Mouse (Mus musculus): ENCODE data around the gene B3gntl1. TPM values are rescaled to one million over a fixed set of nuclear protein-coding genes. Genes with fewer than 3 reads are reported as not detected.
"Not testable (repeated sequence)": the region's sequence is repeated elsewhere in the genome, so short reads cannot be mapped to it uniquely, and the experiment has no call there.

The B3gntl1 gene
- total RNA-seq, 2 experiments from 2014 or later = 6.5 to 7.6 TPM

DNA sequence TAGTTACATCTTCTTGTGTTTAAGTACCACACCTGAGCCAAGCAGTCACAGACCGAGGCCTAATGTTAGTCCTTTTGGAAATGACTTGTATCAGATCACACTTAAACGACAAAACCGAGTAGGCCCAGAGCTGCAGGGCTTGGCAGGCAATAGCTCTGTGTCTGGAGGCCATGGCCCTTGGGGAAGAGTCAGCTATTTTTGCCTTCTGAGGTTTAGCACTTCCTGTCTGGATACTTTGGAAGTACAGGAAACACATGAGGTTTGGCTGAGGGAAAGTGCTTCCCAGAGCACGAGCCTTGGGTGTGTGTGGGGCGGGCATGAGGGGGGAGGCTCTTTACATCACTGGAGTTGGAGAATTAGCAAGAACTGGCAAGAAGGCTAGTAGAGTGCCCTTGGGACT is 13.7 kb upstream of the B3gntl1 start:
- DNase-seq (ENCODE audit: low spot score in 2 of 2) = no peak
- intact Hi-C loops (cut with DNase I) = no loop called here

DNA sequence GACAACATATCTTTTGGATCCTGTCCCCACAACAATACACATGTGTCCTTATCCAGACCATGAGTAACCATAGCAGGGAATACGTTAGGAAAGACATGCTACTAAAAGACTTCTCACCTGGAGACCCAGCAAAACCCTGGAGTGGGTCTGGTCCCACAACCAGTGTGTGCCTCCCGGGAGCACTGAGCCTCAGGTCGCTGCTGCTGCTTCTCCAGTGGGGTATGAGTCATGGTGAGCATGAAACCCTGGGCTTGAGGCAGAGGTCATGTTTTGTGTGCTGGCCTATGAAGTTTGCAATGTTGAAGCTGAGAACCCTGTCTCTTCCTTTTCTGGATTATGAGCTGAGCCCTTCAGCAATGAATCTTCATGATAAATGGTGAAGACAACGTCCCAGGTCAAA is 13.1 kb upstream of the B3gntl1 start:
- intact Hi-C loops (cut with DNase I) = no loop called here
- DNase-seq (ENCODE audit: low spot score in 2 of 2) = no peak

DNA sequence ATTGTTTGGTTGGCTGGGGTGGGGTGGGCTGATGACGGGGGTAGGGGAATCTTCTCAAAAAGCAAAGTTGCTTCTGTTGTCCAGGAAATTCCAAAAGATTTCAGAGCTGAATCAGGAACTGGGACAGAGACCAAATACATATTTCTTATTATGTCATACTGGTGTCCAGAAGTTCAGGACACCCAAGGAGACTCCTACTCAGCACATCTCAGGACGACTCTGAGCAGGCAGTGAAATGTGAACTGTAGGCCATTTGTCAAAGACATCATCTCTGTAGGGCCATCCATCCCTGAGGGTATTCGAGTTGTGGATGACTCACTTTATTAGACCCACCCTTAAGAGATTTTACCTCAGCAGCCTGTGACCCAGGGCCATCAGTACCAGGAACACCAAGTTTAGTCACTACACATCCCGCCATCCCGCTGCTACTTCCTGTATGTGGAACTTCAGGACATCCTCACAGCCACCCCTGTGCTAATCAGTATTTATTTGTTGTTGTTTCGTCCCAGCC is 12.6 kb upstream of the B3gntl1 start:
- intact Hi-C loops (cut with DNase I) = no loop called here
- DNase-seq (ENCODE audit: low spot score in 2 of 2) = no peak

DNA sequence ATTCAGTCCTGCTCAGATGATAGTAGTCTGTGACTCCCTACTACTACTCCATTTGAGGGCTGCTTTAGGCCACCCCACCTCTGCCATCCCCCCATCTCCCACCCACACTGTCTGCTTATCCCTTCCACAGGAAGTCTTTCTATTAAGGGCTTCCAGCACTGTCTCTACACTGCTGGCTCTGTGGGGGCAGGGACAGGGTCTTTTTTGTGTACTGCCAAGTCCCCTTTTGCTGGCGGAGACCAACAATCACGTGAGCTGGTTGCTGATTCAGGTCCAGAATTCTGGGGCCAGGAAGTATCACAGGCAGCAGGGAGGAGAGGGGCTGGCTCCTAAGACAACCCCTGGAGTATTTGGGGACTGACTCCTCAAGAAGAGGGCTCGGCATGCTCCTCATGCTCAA is 10.3 kb upstream of the B3gntl1 start:
- no peak for DNase-seq (ENCODE audit: low spot score in 2 of 2)
- intact Hi-C loops (cut with DNase I) = no loop called here

DNA sequence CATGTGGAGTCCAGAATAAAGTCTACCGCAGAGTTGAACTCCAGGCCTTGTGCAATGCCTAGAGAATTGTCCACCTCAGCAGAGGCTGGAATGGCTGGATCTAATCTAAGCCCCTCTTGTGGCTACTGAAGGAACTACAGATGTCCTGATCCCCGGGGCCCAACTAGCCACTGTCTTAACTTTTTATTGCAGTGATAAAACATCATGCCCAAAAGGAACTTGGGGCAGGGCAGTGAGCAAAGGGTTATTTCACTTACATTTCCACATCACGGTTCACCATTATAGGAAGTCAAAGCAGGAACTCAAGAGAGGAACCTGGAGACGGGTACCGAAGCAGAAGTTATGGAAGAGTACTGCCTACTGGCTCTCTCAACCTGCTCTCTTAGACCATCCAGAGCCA is 7.8 kb upstream of the B3gntl1 start:
- intact Hi-C loops (cut with DNase I) = no loop called here
- no peak for DNase-seq (ENCODE audit: low spot score in 2 of 2)

DNA sequence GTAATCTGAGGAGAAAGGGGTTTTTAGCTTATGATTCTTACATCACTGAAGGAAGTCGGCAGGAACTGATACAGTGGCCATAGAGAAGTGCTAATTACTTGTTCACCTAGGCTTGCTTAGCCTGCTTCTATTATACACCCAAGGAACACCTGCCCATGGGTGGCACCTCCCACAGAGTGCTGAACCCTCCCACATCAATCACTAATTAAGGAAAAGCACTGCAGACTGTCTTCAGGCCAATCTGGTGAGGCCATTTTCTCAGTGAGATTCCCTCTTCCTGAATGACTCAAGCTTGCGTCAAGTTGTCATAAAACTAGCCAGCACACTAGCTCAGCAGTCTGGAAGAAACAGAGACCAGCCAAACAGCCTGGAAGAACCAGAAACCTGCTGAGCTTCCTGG is 6.6 kb upstream of the B3gntl1 start:
- peak; percentile 16 to 23 for DNase-seq (ENCODE audit: low spot score in 2 of 2)
- intact Hi-C loops (cut with DNase I) = no loop called here

DNA sequence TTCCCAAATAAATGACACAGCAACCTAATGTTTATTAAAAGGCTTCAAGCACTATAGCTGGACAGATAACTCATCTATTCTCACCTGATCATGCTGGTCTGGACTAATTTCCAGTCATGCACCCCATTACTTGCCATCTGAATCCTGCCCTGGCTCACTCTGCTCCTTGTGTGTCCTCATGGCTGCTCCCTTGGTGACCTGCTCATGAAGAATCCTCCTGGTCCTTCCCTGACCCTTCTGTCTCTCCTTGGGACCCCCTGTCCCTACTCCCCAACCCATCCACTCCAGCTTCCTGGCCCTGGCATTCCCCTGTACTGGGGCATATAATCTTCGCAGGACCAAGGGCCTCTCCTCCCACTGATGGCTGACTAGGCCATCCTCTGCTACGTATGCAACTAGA is 3.9 kb upstream of the B3gntl1 start:
- intact Hi-C loops (cut with DNase I) = no loop called here

DNA sequence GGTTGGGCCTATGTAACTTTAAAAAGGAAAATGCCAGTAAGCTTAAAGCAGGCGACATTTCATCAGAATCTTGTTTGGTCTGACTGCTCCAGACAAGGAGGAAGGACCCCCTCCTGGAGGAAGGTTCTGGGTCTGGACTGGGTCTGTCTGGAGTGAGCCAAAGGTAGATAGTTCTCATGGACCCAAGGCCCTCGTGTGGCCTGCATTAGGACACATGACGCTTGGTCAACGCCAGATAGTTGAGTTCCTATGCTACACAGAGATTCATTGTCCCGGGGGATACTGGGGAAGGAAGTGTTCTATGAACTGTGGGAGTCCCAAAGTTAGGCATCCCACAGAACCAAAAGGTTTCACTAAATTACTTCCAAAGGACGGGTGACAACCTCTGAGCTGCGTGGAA is 676 bp upstream of the B3gntl1 start:
- intact Hi-C loops (cut with DNase I) = loop anchor here (1.0 kb wide), 1 partner anchor 29 kb away; no protein-coding TSS in a partner anchor
- DNase-seq (ENCODE audit: low spot score in 2 of 2) = no peak

More for the DNA sequence above, 3.9 kb upstream of the B3gntl1 start:
- no peak for DNase-seq (ENCODE audit: low spot score in 2 of 2)

DNA sequence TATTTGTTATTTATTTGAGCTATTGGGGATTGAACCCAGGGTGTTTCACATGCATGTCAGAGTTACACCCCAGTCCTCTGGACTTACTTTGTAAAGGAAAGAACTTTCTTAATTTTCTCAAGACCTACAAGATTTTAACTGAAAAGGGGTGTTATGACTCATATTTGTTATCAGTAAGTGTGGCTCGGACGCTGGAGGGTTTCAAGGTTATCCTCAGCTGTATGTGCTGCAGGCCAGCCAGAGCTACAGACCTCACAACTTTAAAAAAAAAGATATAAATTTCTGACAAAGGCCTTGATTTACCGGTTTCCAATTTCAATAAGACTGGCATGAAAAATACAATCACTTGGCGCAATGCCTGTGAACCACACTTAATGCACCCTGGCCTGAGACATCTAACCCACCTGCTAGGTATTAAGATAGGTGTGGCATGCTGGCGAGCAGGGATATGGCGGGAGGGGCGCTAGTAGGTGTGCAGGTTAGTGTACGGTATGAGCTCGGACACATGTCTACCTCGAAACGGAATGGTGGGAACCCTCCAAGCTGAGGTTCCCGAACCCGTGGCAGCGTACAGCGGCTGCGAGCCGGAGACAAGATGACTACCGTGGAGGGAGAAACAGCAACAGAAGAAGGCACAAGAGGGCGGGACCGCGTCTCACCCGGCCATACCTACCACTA is 502 bp downstream of the B3gntl1 start:
- intact Hi-C loops (cut with DNase I) = no loop called here
- DNase-seq (ENCODE audit: low spot score in 2 of 2) = no peak

DNA sequence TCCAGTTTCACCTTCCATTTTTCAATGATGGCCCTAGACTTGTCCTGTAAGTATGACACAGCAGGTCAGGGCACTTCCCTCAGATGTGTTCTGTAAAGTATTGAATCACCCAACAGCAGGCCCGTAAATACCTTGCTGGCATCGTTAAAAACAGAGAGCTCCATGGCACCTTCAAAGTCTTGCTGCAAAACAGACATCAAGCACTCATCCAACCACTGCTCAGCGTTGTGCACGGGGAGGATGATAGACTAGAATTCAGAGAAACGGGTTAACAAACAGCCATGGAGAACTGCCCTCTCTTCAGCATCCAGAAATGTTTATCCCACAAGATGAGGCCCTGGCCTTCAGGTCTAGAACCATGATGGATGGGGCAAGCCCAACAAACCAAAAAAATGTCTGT is 2.0 kb downstream of the B3gntl1 start:
- DNase-seq (ENCODE audit: low spot score in 2 of 2) = no peak
- intact Hi-C loops (cut with DNase I) = no loop called here

DNA sequence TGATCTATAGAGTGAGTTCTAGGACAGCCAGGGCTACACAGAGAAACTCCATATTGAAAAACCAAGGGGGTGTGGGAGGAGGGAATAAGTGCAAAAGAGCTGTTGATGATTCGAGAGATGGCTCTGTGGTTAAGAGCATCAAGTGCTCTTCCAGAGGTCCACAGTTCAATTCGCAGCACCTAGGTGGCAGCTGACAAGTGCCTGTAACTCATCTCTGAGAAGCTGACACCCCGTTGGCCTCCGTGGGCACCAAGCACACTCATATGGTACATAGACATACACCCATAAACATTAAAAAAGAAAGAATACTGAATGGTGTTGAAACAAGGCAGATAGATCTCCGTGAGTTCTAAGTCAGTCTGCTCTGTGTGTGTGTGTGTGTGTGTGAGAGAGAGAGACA is 4.2 kb downstream of the B3gntl1 start:
- intact Hi-C loops (cut with DNase I) = no loop called here
- DNase-seq (ENCODE audit: low spot score in 2 of 2) = no peak

DNA sequence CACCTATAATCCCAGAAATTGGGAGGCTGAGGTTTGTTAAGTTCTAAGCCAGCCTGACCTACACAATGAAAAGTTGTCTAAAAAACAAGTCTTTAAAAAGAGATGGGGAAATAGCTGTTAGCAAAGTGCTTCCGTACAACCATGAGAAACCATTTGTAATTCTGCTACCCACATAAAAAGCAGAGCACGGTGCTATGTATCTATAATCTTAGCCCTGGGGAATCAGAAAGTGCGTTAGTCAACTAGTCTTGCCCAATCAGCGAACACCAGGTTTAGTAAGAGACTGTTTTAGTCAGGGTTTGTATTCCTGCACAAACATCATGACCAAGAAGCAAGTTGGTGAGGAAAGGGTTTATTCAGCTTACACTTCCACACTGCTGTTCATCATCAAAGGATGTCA is 5.4 kb downstream of the B3gntl1 start:
- DNase-seq (ENCODE audit: low spot score in 2 of 2) = no peak
- intact Hi-C loops (cut with DNase I) = no loop called here

DNA sequence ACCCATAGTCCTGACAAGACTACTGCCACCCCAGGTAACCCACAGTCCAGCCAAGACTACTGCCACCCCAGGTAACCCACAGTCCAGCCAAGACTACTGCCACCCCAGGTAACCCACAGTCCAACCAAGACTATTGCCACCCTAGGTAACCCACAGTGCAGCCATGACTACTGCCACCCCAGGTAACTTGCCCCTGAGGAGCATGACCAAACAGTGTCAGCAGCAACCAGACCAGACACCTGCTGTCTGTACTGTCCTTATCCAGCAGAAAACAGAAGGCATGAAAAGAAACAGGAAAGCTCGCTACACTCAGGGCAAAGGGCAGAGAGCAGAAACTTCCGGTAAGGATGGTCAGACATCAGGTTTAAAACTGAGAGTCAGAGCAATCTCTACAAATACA is 11.8 kb downstream of the B3gntl1 start:
- no peak for DNase-seq (ENCODE audit: low spot score in 2 of 2)
- intact Hi-C loops (cut with DNase I) = no loop called here

DNA sequence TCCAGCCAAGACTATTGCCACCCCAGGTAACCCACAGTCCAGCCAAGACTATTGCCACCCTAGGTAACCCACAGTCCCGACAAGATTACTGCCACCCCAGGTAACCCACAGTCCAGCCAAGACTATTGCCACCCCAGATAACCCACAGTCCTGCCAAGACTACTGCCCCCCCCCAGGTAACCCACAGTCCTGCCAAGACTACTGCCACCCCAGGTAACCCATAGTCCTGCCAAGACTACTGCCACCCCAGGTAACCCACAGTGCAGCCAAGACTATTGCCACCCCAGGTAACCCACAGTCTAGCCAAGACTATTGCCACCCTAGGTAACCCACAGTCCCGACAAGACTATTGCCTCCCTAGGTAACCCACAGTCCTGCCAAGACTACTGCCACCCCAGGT is 12.3 kb downstream of the B3gntl1 start:
- DNase-seq (ENCODE audit: low spot score in 2 of 2); intact Hi-C loops (cut with DNase I): not testable (repeated sequence)

DNA sequence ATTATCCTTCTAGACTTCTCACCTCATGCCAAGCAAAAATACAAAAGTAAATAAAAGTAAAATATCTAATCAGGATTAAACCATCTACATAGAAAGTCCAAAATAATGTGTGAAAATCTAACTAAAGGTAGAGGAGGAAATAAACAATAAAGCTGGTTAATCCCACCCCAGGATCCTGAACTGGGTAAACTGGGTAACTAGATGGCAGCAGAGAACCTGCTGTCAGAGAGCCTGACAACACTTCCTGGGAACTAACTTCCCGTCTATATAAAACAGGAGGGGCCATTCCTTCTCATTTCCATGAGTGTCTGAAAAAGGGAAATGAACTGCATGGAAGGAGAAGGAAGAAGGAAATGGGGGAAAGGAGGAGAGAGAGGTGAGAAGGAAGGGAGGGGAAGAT is 14.8 kb downstream of the B3gntl1 start:
- no peak for DNase-seq (ENCODE audit: low spot score in 2 of 2)
- intact Hi-C loops (cut with DNase I) = loop anchor here (5.0 kb wide), 1 partner anchor 149 kb away; no protein-coding TSS in a partner anchor

DNA sequence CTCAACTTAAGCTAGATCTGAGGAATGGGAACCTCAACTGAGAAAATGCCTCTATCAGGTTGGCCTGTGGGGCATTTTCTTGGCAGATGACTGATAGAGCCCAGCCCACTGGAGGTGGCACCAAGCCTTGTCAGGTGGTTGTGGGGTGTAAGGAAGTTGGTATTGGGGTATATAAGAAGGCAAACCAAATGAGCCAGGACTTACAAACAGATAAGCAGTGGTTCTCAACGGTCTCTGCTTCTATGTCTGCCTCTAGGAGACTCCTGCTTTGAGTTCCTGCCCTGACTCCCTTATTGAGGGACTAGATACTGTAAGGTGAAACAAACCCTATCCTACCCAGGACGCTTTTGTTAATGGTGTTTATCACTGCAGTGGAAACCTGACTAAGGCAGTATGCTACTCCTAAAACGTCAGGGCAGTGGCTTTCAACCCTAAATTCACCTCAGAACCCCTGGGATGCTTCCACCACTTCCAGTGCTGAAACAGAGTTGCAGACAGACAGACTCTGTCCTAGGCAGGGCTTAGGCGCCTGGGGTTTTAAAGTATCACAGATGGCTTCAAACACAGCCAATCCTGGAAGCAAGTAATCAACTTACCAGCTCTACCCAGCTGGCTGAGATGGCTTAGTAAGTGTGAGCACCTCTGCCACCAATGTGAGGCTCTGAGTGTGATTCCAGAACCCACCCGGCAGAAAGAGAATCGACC is 17.0 kb downstream of the B3gntl1 start:
- DNase-seq (ENCODE audit: low spot score in 2 of 2) = no peak
- intact Hi-C loops (cut with DNase I) = loop anchor here (5.0 kb wide), 1 partner anchor 151 kb away; no protein-coding TSS in a partner anchor

DNA sequence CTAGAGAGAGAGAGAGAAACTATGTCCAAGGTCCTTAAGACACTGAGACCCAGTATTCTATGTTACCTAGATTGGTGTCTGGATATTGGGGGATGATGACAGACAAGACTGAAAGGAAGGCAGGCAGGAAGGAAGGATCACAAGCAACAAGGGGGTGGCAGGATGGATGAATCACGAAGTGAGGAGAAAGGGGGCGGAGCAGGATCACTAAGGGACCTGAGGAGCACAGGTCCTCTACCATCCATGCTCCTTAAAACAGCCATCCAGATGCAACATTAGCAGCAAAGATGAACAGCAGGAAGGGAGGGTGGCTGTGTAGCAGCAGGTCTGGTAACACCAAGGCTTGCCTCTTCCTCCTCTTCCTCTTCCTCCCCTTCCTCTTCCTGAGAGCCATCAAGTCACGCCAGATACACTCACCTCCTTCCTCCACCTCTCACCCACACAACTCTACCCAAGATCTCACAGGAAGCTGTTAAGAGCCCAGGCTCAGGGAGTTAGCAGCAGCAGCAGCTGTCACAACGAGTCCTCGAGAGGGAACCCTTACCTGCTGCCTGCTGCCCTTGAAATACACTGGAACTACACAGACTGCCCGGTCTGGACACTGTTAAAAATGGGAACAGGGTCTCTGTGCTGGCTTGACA is 17.7 kb downstream of the B3gntl1 start:
- DNase-seq (ENCODE audit: low spot score in 2 of 2) = no peak
- intact Hi-C loops (cut with DNase I) = loop anchor here (5.0 kb wide), 1 partner anchor 152 kb away; no protein-coding TSS in a partner anchor

DNA sequence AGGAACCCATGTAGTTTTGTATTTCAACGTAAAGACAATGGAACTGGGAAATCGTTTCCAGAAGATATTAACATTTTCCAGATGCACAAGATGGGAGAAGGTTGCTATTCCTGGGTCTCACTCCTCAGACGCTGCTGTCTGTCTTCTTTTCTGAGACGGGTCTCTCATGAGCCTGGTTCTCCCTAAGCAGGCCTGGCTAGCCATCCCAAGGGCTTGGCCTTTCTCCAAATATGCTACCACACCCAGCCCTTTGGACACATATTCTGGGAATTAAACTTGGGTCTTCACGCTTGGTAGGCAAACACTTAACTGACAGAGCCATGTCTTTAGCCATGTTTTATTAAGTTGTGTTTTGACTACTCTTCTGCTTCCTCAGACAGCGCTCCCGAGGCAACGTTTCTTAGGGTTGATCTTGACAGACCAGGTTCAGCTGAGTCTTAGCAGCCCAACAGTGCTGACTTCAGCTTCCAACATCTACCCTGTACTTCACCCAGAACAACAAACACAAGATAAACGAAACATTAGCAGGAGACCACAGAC is 18.5 kb downstream of the B3gntl1 start:
- DNase-seq (ENCODE audit: low spot score in 2 of 2) = no peak
- intact Hi-C loops (cut with DNase I) = no loop called here

DNA sequence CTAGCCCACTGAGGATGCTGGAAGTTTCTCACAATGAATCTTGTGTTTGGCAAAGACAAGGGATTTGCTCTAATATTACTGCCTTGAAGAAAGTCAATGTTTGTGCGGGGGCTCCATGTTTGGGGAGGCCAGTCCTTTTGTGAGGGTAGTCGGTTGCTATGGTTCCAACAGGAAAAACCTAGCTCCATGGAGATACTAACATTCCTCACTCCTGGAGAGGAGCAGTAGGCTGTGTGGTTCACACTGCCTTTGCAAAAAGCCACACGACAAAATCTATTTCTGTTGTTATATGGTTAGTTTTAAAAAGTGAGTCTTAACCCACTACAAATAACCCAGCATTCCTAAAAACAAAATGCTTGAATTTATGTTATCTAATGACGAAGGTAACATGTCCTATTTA is 19.3 kb downstream of the B3gntl1 start:
- intact Hi-C loops (cut with DNase I) = no loop called here
- no peak for DNase-seq (ENCODE audit: low spot score in 2 of 2)

DNA sequence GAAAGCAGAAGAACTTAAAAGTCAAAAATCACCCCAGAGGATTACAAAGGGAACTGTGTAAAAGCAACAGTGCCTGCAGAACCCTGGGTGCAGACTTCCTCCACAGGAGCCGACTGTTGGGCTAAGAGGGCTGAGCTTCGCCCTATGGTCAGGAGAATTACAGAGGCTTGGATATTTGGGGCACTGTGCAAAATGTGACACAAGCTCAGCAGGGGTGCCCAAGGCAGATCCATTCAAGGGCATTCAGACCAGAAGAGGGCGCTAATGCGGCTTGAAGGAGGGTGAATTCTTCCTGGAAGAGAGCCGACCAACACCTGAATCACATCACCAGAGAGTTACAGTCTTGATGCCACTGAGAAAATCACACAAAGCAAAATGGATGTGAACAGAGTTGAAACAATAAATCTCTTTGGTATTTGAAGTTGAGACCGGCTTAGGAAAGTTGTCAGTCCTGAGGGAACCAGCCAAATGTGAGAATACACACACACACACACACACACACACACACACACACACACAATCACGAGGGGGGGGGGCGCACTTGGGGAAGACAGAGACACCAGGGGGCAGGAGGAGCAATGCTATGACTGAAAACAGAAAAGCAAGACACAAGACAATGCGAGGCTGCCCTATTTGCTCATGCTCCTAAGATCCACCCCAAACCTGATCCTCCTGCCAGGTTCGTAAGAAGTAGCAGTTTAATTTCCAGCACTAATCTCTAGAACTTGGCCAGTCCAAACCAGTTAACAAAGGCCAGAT is 20.2 kb downstream of the B3gntl1 start:
- intact Hi-C loops (cut with DNase I) = no loop called here

More for the DNA sequence above, 20.2 kb downstream of the B3gntl1 start:
- DNase-seq (ENCODE audit: low spot score in 2 of 2) = peak; percentile 30 to 44
